Mouse (Mus musculus): Measurements from ENCODE around the gene Pih1d1.

GRCm38 (mm10) chr7:45160316-45160800 is 6.3 kb downstream of the Pih1d1 start:
- no peak for TF ChIP-seq CTCF (IDR thresholded peaks at IDR 0.05; ENCODE audit: low read depth)
- TF ChIP-seq EP300 (IDR thresholded peaks at IDR 0.05; ENCODE audit: low read depth) = no peak
